Mouse (Mus musculus) MEL (cell line): Measurements from ENCODE around the gene Rps11. TPM values are rescaled to one million over a fixed set of nuclear protein-coding genes. Genes with fewer than 3 reads are reported as not detected.

Experiments
- DNase-seq: peaks from one replicate; pipeline ENCODE4 v3.0.0; 2011; ENCODE audit warnings: low read depth, low spot score
- H3K27ac ChIP-seq: 2 replicates; pipeline ENCODE4 v1.5.1; 2012; ENCODE audit warnings: low read depth, mild to moderate bottlenecking, control low read depth, low read length, moderate library complexity; ENCODE audit not compliant: control insufficient read depth
- H3K27me3 ChIP-seq, 2 experiments: fragments of 150-350 bp in 1 of 2; sonication (generic) in 1 of 2; 2 replicates each; pipeline ENCODE4 v1.6.1; 2012; ENCODE audit warnings: low read length in 2 of 2, mild to moderate bottlenecking in 2 of 2, improper control_type of control experiment in 1 of 2, moderate library complexity in 1 of 2; ENCODE audit not compliant: insufficient read depth in 2 of 2, control insufficient read depth in 1 of 2
- H3K36me3 ChIP-seq, 2 experiments: 2 replicates each; pipeline ENCODE4 v1.6.1; 2012 to 2014; ENCODE audit warnings: low read length in 2 of 2, improper control_type of control experiment in 1 of 2, inconsistent platforms in 1 of 2, mild to moderate bottlenecking in 1 of 2; ENCODE audit not compliant: insufficient read depth in 2 of 2, control insufficient read depth in 1 of 2
- H3K4me1 ChIP-seq, 2 experiments: fragments of 150-350 bp in 1 of 2; sonication (generic) in 1 of 2; 2 replicates each; pipeline ENCODE4 v1.6.1; 2012; ENCODE audit warnings: low read length in 2 of 2, improper control_type of control experiment in 1 of 2, mild to moderate bottlenecking in 1 of 2; ENCODE audit not compliant: insufficient read depth in 2 of 2, control insufficient read depth in 1 of 2
- H3K4me3 ChIP-seq, 2 experiments: fragments of 150-350 bp in 1 of 2; sonication (generic) in 1 of 2; 2 replicates each; pipeline ENCODE4 v1.5.1; 2012; ENCODE audit warnings: low read depth in 2 of 2, low read length in 2 of 2, mild to moderate bottlenecking in 2 of 2, moderate library complexity in 2 of 2, control low read depth in 1 of 2, improper control_type of control experiment in 1 of 2; ENCODE audit not compliant: control insufficient read depth in 1 of 2, insufficient read depth in 1 of 2
- H3K79me2 ChIP-seq: 2 replicates; pipeline ENCODE4 v1.6.1; 2012; ENCODE audit warnings: mild to moderate bottlenecking, low read length, moderate library complexity; ENCODE audit not compliant: control insufficient read depth, poor library complexity, insufficient read depth
- H3K9ac ChIP-seq: 2 replicates; pipeline ENCODE4 v1.6.1; 2012; ENCODE audit warnings: low read depth, mild to moderate bottlenecking, control low read depth, low read length, moderate library complexity; ENCODE audit not compliant: control insufficient read depth, poor library complexity, severe bottlenecking
- H3K9me3 ChIP-seq: fragments of 150-350 bp; sonication (generic); replicated peaks from 2 replicates; pipeline ENCODE4 v1.6.1; 2012; ENCODE audit warnings: mild to moderate bottlenecking, low read length, improper control_type of control experiment, moderate library complexity; ENCODE audit not compliant: insufficient read depth
- BHLHE40 ChIP-seq: IDR thresholded peaks from 2 replicates; pipeline ENCODE4 v1.6.1; 2012; ENCODE audit warnings: low read depth, mild to moderate bottlenecking, inconsistent platforms, low read length, improper control_type of control experiment, borderline replicate concordance
- CHD1 ChIP-seq: IDR thresholded peaks from 2 replicates; pipeline ENCODE4 v1.6.1; 2012; ENCODE audit warnings: low read depth, mild to moderate bottlenecking, inconsistent platforms, low read length, improper control_type of control experiment
- CHD2 ChIP-seq: IDR thresholded peaks from 2 replicates; pipeline ENCODE4 v1.6.1; 2011; ENCODE audit warnings: low read length, improper control_type of control experiment
- E2F4 ChIP-seq: IDR thresholded peaks from 2 replicates; pipeline ENCODE4 v1.6.1; 2011; ENCODE audit warnings: low read depth, low read length, improper control_type of control experiment, borderline replicate concordance
- ETS1 ChIP-seq: IDR thresholded peaks from 2 replicates; pipeline ENCODE4 v1.6.1; 2012; ENCODE audit warnings: low read depth, mild to moderate bottlenecking, inconsistent platforms, low read length, improper control_type of control experiment, moderate library complexity
- GABPA ChIP-seq: IDR thresholded peaks from 2 replicates; pipeline ENCODE4 v1.6.1; 2012; ENCODE audit warnings: low read depth, mild to moderate bottlenecking, inconsistent platforms, low read length, improper control_type of control experiment, moderate library complexity
- GATA1 ChIP-seq: IDR thresholded peaks from 2 replicates; pipeline ENCODE4 v1.6.1; 2011; ENCODE audit warnings: low read depth, low read length, improper control_type of control experiment
- HCFC1 ChIP-seq: IDR thresholded peaks from 2 replicates; pipeline ENCODE4 v1.6.1; 2012; ENCODE audit warnings: low read depth, mild to moderate bottlenecking, inconsistent platforms, low read length, improper control_type of control experiment, moderate library complexity
- JUND ChIP-seq: IDR thresholded peaks from 2 replicates; pipeline ENCODE4 v1.6.1; 2011; ENCODE audit warnings: low read depth, mild to moderate bottlenecking, improper control_type of control experiment, low read length
- KAT2A ChIP-seq: conservative IDR thresholded peaks from 2 replicates; pipeline ENCODE4 v1.6.1; 2012; ENCODE audit warnings: low read depth, low read length, improper control_type of control experiment, inconsistent platforms
- MAFK ChIP-seq: IDR thresholded peaks from 2 replicates; pipeline ENCODE4 v1.6.1; 2011; ENCODE audit warnings: low read depth, mild to moderate bottlenecking, low read length, improper control_type of control experiment, borderline replicate concordance
- MAX ChIP-seq: IDR thresholded peaks from 2 replicates; pipeline ENCODE4 v1.6.1; 2011; ENCODE audit warnings: low read length, improper control_type of control experiment
- MAZ ChIP-seq: IDR thresholded peaks from 2 replicates; pipeline ENCODE4 v1.6.1; 2012; ENCODE audit warnings: low read depth, mild to moderate bottlenecking, inconsistent platforms, low read length, improper control_type of control experiment
- MEF2A ChIP-seq: IDR thresholded peaks from 2 replicates; pipeline ENCODE4 v1.6.1; 2014; ENCODE audit warnings: low read depth, mild to moderate bottlenecking, inconsistent platforms, low read length, improper control_type of control experiment; ENCODE audit not compliant: poor library complexity, insufficient replicate concordance, severe bottlenecking; ENCODE audit errors: extremely low read depth
- MXI1 ChIP-seq: IDR thresholded peaks from 2 replicates; pipeline ENCODE4 v1.6.1; 2011; ENCODE audit warnings: mild to moderate bottlenecking, low read depth, low read length, improper control_type of control experiment
- MYB ChIP-seq: IDR thresholded peaks from 2 replicates; pipeline ENCODE4 v1.6.1; 2011; ENCODE audit warnings: mild to moderate bottlenecking, low read depth, low read length, improper control_type of control experiment
- MYC ChIP-seq: IDR thresholded peaks from 2 replicates; pipeline ENCODE4 v1.6.1; 2011; ENCODE audit warnings: low read depth, mild to moderate bottlenecking, low read length, improper control_type of control experiment, moderate library complexity
- NELFE ChIP-seq: IDR thresholded peaks from 2 replicates; pipeline ENCODE4 v1.6.1; 2011; ENCODE audit warnings: low read depth, low read length, improper control_type of control experiment
- NRF1 ChIP-seq: IDR thresholded peaks from 2 replicates; pipeline ENCODE4 v1.6.1; 2014; ENCODE audit warnings: low read depth, mild to moderate bottlenecking, inconsistent platforms, low read length, improper control_type of control experiment, moderate library complexity; ENCODE audit not compliant: poor library complexity, insufficient read depth, severe bottlenecking
- POLR2A ChIP-seq, 2 experiments: IDR thresholded peaks; 2 replicates each; pipeline ENCODE4 v1.6.1; 2011 to 2012; ENCODE audit warnings: low read length in 2 of 2, mild to moderate bottlenecking in 2 of 2, control low read depth in 1 of 2, improper control_type of control experiment in 1 of 2, low read depth in 1 of 2, moderate library complexity in 1 of 2; ENCODE audit not compliant: control insufficient read depth in 1 of 2, insufficient read depth in 1 of 2, poor library complexity in 1 of 2
- POLR2AphosphoS5 ChIP-seq: IDR thresholded peaks from 2 replicates; pipeline ENCODE4 v1.6.1; 2012; ENCODE audit warnings: low read depth, borderline replicate concordance, mild to moderate bottlenecking, inconsistent platforms, low read length, moderate library complexity, mixed read lengths
- RAD21 ChIP-seq: IDR thresholded peaks from 2 replicates; pipeline ENCODE4 v1.6.1; 2011; ENCODE audit warnings: mild to moderate bottlenecking, low read depth, low read length, improper control_type of control experiment
- SIN3A ChIP-seq: IDR thresholded peaks from 2 replicates; pipeline ENCODE4 v1.6.1; 2012; ENCODE audit warnings: low read length, improper control_type of control experiment, inconsistent platforms
- SMC3 ChIP-seq: IDR thresholded peaks from 2 replicates; pipeline ENCODE4 v1.6.1; 2011; ENCODE audit warnings: low read depth, low read length, improper control_type of control experiment
- TAL1 ChIP-seq: IDR thresholded peaks from 2 replicates; pipeline ENCODE4 v1.6.1; 2012; ENCODE audit warnings: mild to moderate bottlenecking, inconsistent platforms, low read length, moderate library complexity, mixed read lengths
- TBP ChIP-seq: IDR thresholded peaks from 2 replicates; pipeline ENCODE4 v1.8.0; 2011; ENCODE audit warnings: low read depth, low read length, improper control_type of control experiment
- TCF12 ChIP-seq: IDR thresholded peaks from 2 replicates; pipeline ENCODE4 v1.6.1; 2014; ENCODE audit warnings: low read depth, mild to moderate bottlenecking, inconsistent platforms, low read length, improper control_type of control experiment, moderate library complexity
- UBTF ChIP-seq: IDR thresholded peaks from 2 replicates; pipeline ENCODE4 v1.6.1; 2012; ENCODE audit warnings: low read depth, mild to moderate bottlenecking, inconsistent platforms, low read length, improper control_type of control experiment, moderate library complexity, borderline replicate concordance; ENCODE audit not compliant: insufficient read depth
- USF1 ChIP-seq: IDR thresholded peaks from 2 replicates; pipeline ENCODE4 v1.6.1; 2014; ENCODE audit warnings: low read depth, mild to moderate bottlenecking, inconsistent platforms, low read length, improper control_type of control experiment, moderate library complexity
- USF2 ChIP-seq, 2 experiments: IDR thresholded peaks; 2 replicates each; pipeline ENCODE4 v1.6.1; 2011 to 2012; ENCODE audit warnings: improper control_type of control experiment in 2 of 2, low read length in 2 of 2, borderline replicate concordance in 1 of 2, inconsistent platforms in 1 of 2, low read depth in 1 of 2, mild to moderate bottlenecking in 1 of 2; ENCODE audit not compliant: insufficient read depth in 1 of 2
- ZC3H11A ChIP-seq: IDR thresholded peaks from 2 replicates; pipeline ENCODE4 v1.6.1; 2012; ENCODE audit warnings: low read depth, mild to moderate bottlenecking, inconsistent platforms, low read length, improper control_type of control experiment
- ZKSCAN1 ChIP-seq: IDR thresholded peaks from 2 replicates; pipeline ENCODE4 v1.6.1; 2012; ENCODE audit warnings: low read depth, mild to moderate bottlenecking, inconsistent platforms, low read length, improper control_type of control experiment, moderate library complexity
- ZMIZ1 ChIP-seq: IDR thresholded peaks from 2 replicates; pipeline ENCODE4 v1.6.1; 2012; ENCODE audit warnings: low read depth, mild to moderate bottlenecking, inconsistent platforms, low read length, improper control_type of control experiment, moderate library complexity
- ZNF384 ChIP-seq: IDR thresholded peaks from 2 replicates; pipeline ENCODE4 v1.6.1; 2012; ENCODE audit warnings: low read depth, mild to moderate bottlenecking, inconsistent platforms, low read length, improper control_type of control experiment
- polyA plus RNA-seq, 2 experiments: library from polyadenylated mRNA; stranded (reverse) in 1 of 2; unstranded in 1 of 2; fragments of >175 nt in 1 of 2; fragments of >200 nt in 1 of 2; gene quantifications; 2 replicates each; pipeline versions ENCODE4 v1.2.1 to v1.2.4; 2012; ENCODE audit warnings: low replicate concordance in 2 of 2, low read depth in 1 of 2; ENCODE audit not compliant: insufficient read length in 2 of 2, insufficient read depth in 1 of 2, missing spikeins in 1 of 2
- total RNA-seq: library from RNA; depleted of rRNA; stranded (reverse); fragments of 300-350 nt; gene quantifications from 2 replicates; pipeline ENCODE4 v1.2.3, GENCODE M21; 2012

Gene Rps11
- total and polyA plus RNA-seq, 3 experiments, result 2,708 to 5,434 (median 3,189) TPM

DNA sequence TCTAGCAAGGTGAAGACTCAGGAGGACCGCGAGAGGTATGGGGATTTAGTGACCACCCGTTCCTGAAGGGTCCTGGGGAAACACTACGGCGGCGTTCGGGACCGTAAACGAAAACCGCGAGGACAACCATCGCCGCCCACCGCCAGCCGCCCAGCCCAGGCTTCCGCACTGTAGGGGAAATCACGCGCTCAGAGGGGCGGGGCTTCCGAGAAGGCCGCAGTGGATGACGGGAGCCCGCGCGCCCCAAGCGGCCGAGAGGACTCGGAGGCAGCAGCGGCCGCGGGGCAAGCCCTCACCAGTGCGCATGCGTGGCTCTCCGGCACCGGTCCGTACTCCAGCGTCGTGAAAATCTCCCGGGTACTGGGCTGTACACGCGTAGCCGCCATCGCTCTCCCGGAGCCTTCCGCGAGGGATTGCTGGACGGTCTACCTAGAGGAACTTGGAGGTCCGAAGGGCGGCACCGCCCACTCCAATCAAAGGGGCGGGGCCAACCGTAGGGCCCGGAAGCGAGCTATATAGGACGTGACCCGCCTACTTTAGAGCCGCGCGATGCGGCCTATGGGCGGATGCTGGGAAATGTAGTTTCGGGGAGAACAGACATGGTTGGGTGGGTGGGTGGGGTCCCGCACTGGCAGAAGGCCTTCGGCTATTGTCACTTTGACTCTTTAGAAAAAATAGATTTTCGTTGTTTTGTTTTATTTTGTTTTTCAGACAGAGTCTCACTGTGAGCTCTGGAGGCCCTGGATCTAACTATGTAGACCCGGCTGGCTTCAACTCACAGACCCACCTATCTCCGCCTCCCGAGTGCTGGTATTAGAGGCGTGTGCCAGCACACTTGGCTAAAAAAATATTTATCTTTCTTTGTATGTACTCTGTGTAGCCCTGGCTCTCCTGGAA, 30.1 kb upstream of the Rps11 start, which contains the start of the genes Pih1d1 and Aldh16a1:
Gene Pih1d1 (plus strand): TSS at position 208 of the 897 bp plus-strand sequence.
Gene Aldh16a1 (minus strand): TSS at position 489 of the 897 bp plus-strand sequence.
- Histone ChIP-seq H3K27me3 (no peaks in the 10 kb centered on the region), H3K9me3 (no peaks in the 10 kb centered on the region), H3K4me1 (peaks cover 4 to 12% of the 10 kb centered on the region in 2 experiments; a peak in 3 of 4 replicates), H3K4me3 (peak within 1 kb of the TSS; percentile 84 to 85), H3K36me3 (peaks cover 0 to 7% of the 10 kb centered on the region in 2 experiments; a peak in 2 of 4 replicates), H3K79me2 (peaks cover 7% of the 10 kb centered on the region; the same call in 1 of the 2 replicates), H3K9ac (peak within 1 kb of the TSS; percentile 99), H3K27ac (peak within 1 kb of the TSS; percentile 97)
- DNase-seq, result peak; percentile 96
- no peak for TF ChIP-seq SMC3
- TF ChIP-seq ZKSCAN1, result no peak
- TF ChIP-seq MYC, result peak; percentile 76
- TF ChIP-seq UBTF, result 0 out of 2 replicates have a peak, but pooled peaks have one; percentile 17
- peak; percentile 70 for TF ChIP-seq TBP
- peak; percentile 74 for TF ChIP-seq TCF12
- TF ChIP-seq ZC3H11A, result no peak
- TF ChIP-seq JUND, result no peak
- TF ChIP-seq MEF2A, result no peak
- no peak for TF ChIP-seq BHLHE40
- TF ChIP-seq NRF1, result peak; percentile 97
- TF ChIP-seq USF2 (IDR thresholded peaks at IDR 0.05; ENCODE audit: borderline replicate concordance in 1 of 2, insufficient read depth in 1 of 2, low read depth in 1 of 2, low read length in 2 of 2), result no peak
- TF ChIP-seq SIN3A, result peak; percentile 82
- peak; percentile 76; the same call in 1 of the 2 replicates for TF ChIP-seq E2F4
- no peak for TF ChIP-seq GABPA
- 0 out of 2 replicates have a peak, but pooled peaks have one; percentile 56 for TF ChIP-seq CHD1
- no peak for TF ChIP-seq POLR2AphosphoS5
- TF ChIP-seq MAX, result peak; percentile 89
- TF ChIP-seq NELFE, result peak; percentile 98
- TF ChIP-seq MAZ, result peak; percentile 77; the same call in 1 of the 2 replicates
- peak; percentile 61 for TF ChIP-seq CHD2
- TF ChIP-seq MXI1, result peak; percentile 87
- TF ChIP-seq GATA1, result no peak
- peak; percentile 96 for TF ChIP-seq ZMIZ1
- no peak for TF ChIP-seq RAD21
- peak; percentile 42; the same call in 1 of the 2 replicates for TF ChIP-seq MYB
- TF ChIP-seq KAT2A, result peak; percentile 65
- TF ChIP-seq ETS1, result peak; percentile 44; the same call in 1 of the 2 replicates
- no peak for TF ChIP-seq MAFK
- TF ChIP-seq HCFC1, result peak; percentile 81
- TF ChIP-seq POLR2A (IDR thresholded peaks at IDR 0.05; ENCODE audit: control insufficient read depth in 1 of 2, insufficient read depth in 1 of 2, low read depth in 1 of 2, low read length in 2 of 2, poor library complexity in 1 of 2), result peak; percentile 72 to 89
- TF ChIP-seq ZNF384, result no peak
- TF ChIP-seq TAL1, result no peak
- peak; percentile 88 for TF ChIP-seq USF1
